Mouse (Mus musculus) layer of hippocampus, adult 9-11 months (tissue): ENCODE results near the gene Irf2.

Experiments used
- DNase-seq: peaks from one replicate; pipeline ENCODE4 v3.0.0; 2022

The Irf2 gene

GRCm38 (mm10) chr8:46811021-46811622 is 71.6 kb downstream of the Irf2 start:
- DNase-seq, result peak; percentile 68

GRCm38 (mm10) chr8:46811944-46812343 is 72.4 kb downstream of the Irf2 start:
- no peak for DNase-seq

GRCm38 (mm10) chr8:46812966-46813365 is 73.4 kb downstream of the Irf2 start:
- no peak for DNase-seq

GRCm38 (mm10) chr8:46818106-46818989 is 78.8 kb downstream of the Irf2 start:
- DNase-seq, result no peak

- no peak for DNase-seq
These were observed 79.4 kb downstream of the Irf2 start for GRCm38 (mm10) chr8:46818990-46819288.

- peak; percentile 45 for DNase-seq
These were observed 89.3 kb downstream of the Irf2 start for GRCm38 (mm10) chr8:46828734-46829413.

- DNase-seq, result no peak
These were observed 90.0 kb downstream of the Irf2 start for GRCm38 (mm10) chr8:46829414-46830111.

GRCm38 (mm10) chr8:46830112-46830855 is 90.8 kb downstream of the Irf2 start:
- DNase-seq, result no peak

GRCm38 (mm10) chr8:46831916-46832315 is 92.4 kb downstream of the Irf2 start:
- DNase-seq, result no peak

- no peak for DNase-seq
These were observed 92.9 kb downstream of the Irf2 start for GRCm38 (mm10) chr8:46832399-46832798.

- DNase-seq, result no peak
These were observed 94.2 kb downstream of the Irf2 start for GRCm38 (mm10) chr8:46833763-46834162.

- DNase-seq, result no peak
These were observed 94.9 kb downstream of the Irf2 start for GRCm38 (mm10) chr8:46834440-46834839.

- no peak for DNase-seq
These were observed 96.6 kb downstream of the Irf2 start for GRCm38 (mm10) chr8:46836011-46836652.

- DNase-seq, result no peak
These were observed 97.4 kb downstream of the Irf2 start for GRCm38 (mm10) chr8:46836949-46837348.

- DNase-seq, result no peak
These were observed 98.5 kb downstream of the Irf2 start for GRCm38 (mm10) chr8:46838052-46838451.

- no peak for DNase-seq
These were observed 100.9 kb downstream of the Irf2 start for GRCm38 (mm10) chr8:46840390-46840789.

GRCm38 (mm10) chr8:46840791-46841190 is 101.3 kb downstream of the Irf2 start:
- peak; percentile 46 for DNase-seq

- DNase-seq, result peak; percentile 81
These were observed 103.2 kb downstream of the Irf2 start for GRCm38 (mm10) chr8:46842676-46843181.

GRCm38 (mm10) chr8:46843855-46844254 is 104.3 kb downstream of the Irf2 start:
- DNase-seq, result no peak

GRCm38 (mm10) chr8:46844371-46844973 is 104.9 kb downstream of the Irf2 start:
- DNase-seq, result no peak
